Mouse (Mus musculus) kidney, adult 2 months (tissue): ENCODE measurements at regions not wholly inside any gene's neighbourhood (a gene's known extent, or its start where the extent isn't known, plus 50 kb on each side); places are given as distances from the start of the nearest gene placed in this dataset.

Source experiments
- CTCF ChIP-seq: fragments of 200-500 bp; conservative IDR thresholded peaks from 2 replicates; pipeline ENCODE4 v1.5.1; 2011; ENCODE audit warnings: low read depth, mild to moderate bottlenecking, control low read depth, low read length, moderate library complexity, mixed read lengths; ENCODE audit not compliant: insufficient read depth, insufficient read length
- POLR2A ChIP-seq: fragments of 200-500 bp; IDR thresholded peaks from one replicate; pipeline ENCODE4 v1.6.1; 2011; ENCODE audit warnings: low read depth, low read length, control low read depth

DNA sequence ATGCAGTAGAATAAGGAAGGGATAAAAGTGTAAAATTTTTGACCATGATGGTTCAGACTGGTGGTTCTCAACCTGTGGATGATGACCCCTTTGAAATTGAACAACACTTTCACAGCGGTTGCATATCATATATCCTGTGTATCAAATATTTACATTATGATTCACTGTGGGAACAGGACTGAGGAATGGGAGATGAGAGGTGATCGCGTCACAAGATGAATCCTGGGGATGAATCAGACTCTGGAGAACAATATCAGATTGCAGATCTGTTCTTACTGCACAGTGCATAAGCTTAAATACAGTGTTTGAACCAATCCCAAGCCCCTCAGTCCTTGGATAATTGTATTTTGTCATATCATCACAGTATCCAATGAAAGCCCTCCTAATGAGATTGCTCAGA is 292.7 kb upstream of the Man1a start:
- TF ChIP-seq CTCF (no peak), POLR2A (no peak)
